Mouse (Mus musculus): ENCODE results near the gene Rab3gap2. TPM values are rescaled to one million over a fixed set of nuclear protein-coding genes. Genes with fewer than 3 reads are reported as not detected.
"Not testable (repeated sequence)": the region's sequence is repeated elsewhere in the genome, so short reads cannot be mapped to it uniquely, and the experiment has no call there.

The Rab3gap2 gene
- total and polyA plus RNA-seq, 3 experiments: 22.7 to 39.1 (median 24.0) TPM

- dilution Hi-C loops (cut with MboI; ENCODE audit: extremely low pct_ligation_motif_present, extremely low pct_unique_long_range_greater_than_20kb, low sequenced_read_pairs); H3K9me3 ChIP-seq (replicated peaks; ENCODE audit: low read length); H3K27me3 ChIP-seq (replicated peaks); H3K79me2 ChIP-seq (replicated peaks; ENCODE audit: control insufficient read depth, extremely low read depth, insufficient read depth, poor library complexity, severe bottlenecking); DNase-seq (ENCODE audit: extremely low read depth); in situ Hi-C loops (cut with MboI; ENCODE audit: low pct_ligation_motif_present, low pct_unique_long_range_greater_than_20kb, low sequenced_read_pairs); H3K27ac ChIP-seq (ENCODE audit: insufficient read depth, low read depth): not testable (repeated sequence)
- Histone ChIP-seq H3K36me3 (replicated peaks in 1 of 2; ENCODE audit: control insufficient read depth in 1 of 2, insufficient read depth in 1 of 2, low read length in 1 of 2) (peaks cover 33 to 44% of the 10 kb centered on the region in 2 experiments), H3K4me2 (ENCODE audit: insufficient read depth, low read depth, poor library complexity, severe bottlenecking) (peak overlapping the region; percentile 57), H3K4me1 (ENCODE audit: control insufficient read depth in 1 of 2, insufficient read depth in 2 of 2) (peaks cover 0 to 18% of the 10 kb centered on the region in 2 experiments; a peak in 3 of 4 replicates), H3K4me3 (replicated peaks in 1 of 3; ENCODE audit: low read depth in 2 of 3, low read length in 2 of 3, poor library complexity in 1 of 3) (peak overlapping the region; percentile 85 to 89 (median 89)), H3K9ac (ENCODE audit: insufficient read depth, low read depth) (peak overlapping the region; percentile 91)
- TF ChIP-seq CTCF (conservative IDR thresholded peaks at IDR 0.05 in 1 of 2, IDR thresholded peaks at IDR 0.05 in 1 of 2; ENCODE audit: low read depth in 2 of 2, low read length in 2 of 2) (peak in 1 of 2 experiments; percentile 18; a peak in 1 of 4 replicates), MYC (IDR thresholded peaks at IDR 0.05; ENCODE audit: low read depth, low read length) (peak; percentile 90), USF1 (IDR thresholded peaks at IDR 0.05; ENCODE audit: low read depth, low read length) (peak; percentile 11; the same call in 1 of the 2 replicates)
Observed at GRCm38 (mm10) chr1:185327754-185328345, 123.9 kb downstream of the Rab3gap2 start.

GRCm38 (mm10) chr1:185328721-185329610 lies 125.0 kb downstream of the Rab3gap2 start, which contains the start of gene Iars2:
Gene Iars2 (minus strand): TSS chr1:185329396.
- peaks cover 11% of the 10 kb centered on the region for H3K79me2 ChIP-seq (replicated peaks; ENCODE audit: control insufficient read depth, extremely low read depth, insufficient read depth, poor library complexity, severe bottlenecking)
- dilution Hi-C loops (cut with MboI; ENCODE audit: extremely low pct_ligation_motif_present, extremely low pct_unique_long_range_greater_than_20kb, low sequenced_read_pairs): no loop called here
- peak within 1 kb of the TSS; percentile 91 for H3K9ac ChIP-seq (ENCODE audit: insufficient read depth, low read depth)
- in situ Hi-C loops (cut with MboI; ENCODE audit: low pct_ligation_motif_present, low pct_unique_long_range_greater_than_20kb, low sequenced_read_pairs): no loop called here
- no peaks in the 10 kb centered on the region for H3K27me3 ChIP-seq (replicated peaks)
- H3K4me2 ChIP-seq (ENCODE audit: insufficient read depth, low read depth, poor library complexity, severe bottlenecking): peak within 1 kb of the TSS; percentile 57
- peak; percentile 85 for DNase-seq (ENCODE audit: extremely low read depth)
- H3K27ac ChIP-seq (ENCODE audit: insufficient read depth, low read depth): peak within 1 kb of the TSS; percentile 71
- peaks cover 0 to 29% of the 10 kb centered on the region in 2 experiments; a peak in 3 of 4 replicates for H3K4me1 ChIP-seq (ENCODE audit: control insufficient read depth in 1 of 2, insufficient read depth in 2 of 2)
- H3K4me3 ChIP-seq (replicated peaks in 1 of 3; ENCODE audit: low read depth in 2 of 3, low read length in 2 of 3, poor library complexity in 1 of 3): peak within 1 kb of the TSS; percentile 85 to 89 (median 89)
- no peaks in the 10 kb centered on the region for H3K9me3 ChIP-seq (replicated peaks; ENCODE audit: low read length)
- peaks cover 23 to 33% of the 10 kb centered on the region in 2 experiments for H3K36me3 ChIP-seq (replicated peaks in 1 of 2; ENCODE audit: control insufficient read depth in 1 of 2, insufficient read depth in 1 of 2, low read length in 1 of 2)
- TF ChIP-seq MYC (IDR thresholded peaks at IDR 0.05; ENCODE audit: low read depth, low read length): 0 out of 2 replicates have a peak, but pooled peaks have one; percentile 39
- peak; percentile 10; the same call in 1 of the 2 replicates for TF ChIP-seq MAX (IDR thresholded peaks at IDR 0.05; ENCODE audit: low read length)
- no peak for TF ChIP-seq POLR2AphosphoS2 (IDR thresholded peaks at IDR 0.05; ENCODE audit: low read depth, low read length)
- TF ChIP-seq MAFK (IDR thresholded peaks at IDR 0.05; ENCODE audit: insufficient replicate concordance, low read length): no peak
- TF ChIP-seq PAX5 (IDR thresholded peaks at IDR 0.05; ENCODE audit: low read length): no peak
- no peak for TF ChIP-seq ETS1 (conservative IDR thresholded peaks at IDR 0.05; ENCODE audit: low read depth, low read length)
- TF ChIP-seq CHD1 (IDR thresholded peaks at IDR 0.05; ENCODE audit: low read depth, low read length): no peak
- peak; percentile 70; the same call in 1 of the 2 replicates for TF ChIP-seq UBTF (IDR thresholded peaks at IDR 0.05; ENCODE audit: low read depth, low read length)
- no peak for TF ChIP-seq BHLHE40 (IDR thresholded peaks at IDR 0.05; ENCODE audit: low read depth, low read length)
- peak; percentile 86 for TF ChIP-seq NELFE (IDR thresholded peaks at IDR 0.05; ENCODE audit: low read depth, low read length)
- TF ChIP-seq HCFC1 (IDR thresholded peaks at IDR 0.05; ENCODE audit: low read depth, low read length): peak; percentile 77
- TF ChIP-seq ZC3H11A (IDR thresholded peaks at IDR 0.05; ENCODE audit: low read depth, low read length): no peak
- TF ChIP-seq MAZ (IDR thresholded peaks at IDR 0.05; ENCODE audit: low read depth, low read length): peak; percentile 56; the same call in 1 of the 2 replicates
- peak; percentile 94 for TF ChIP-seq POLR2A (IDR thresholded peaks at IDR 0.05; ENCODE audit: low read depth, low read length)
- TF ChIP-seq TBP (conservative IDR thresholded peaks at IDR 0.05; ENCODE audit: low read depth, low read length): peak; percentile 84
- TF ChIP-seq GABPA (IDR thresholded peaks at IDR 0.05; ENCODE audit: insufficient replicate concordance, low read depth, low read length): no peak
- no peak for TF ChIP-seq ZKSCAN1 (IDR thresholded peaks at IDR 0.05; ENCODE audit: borderline replicate concordance, low read depth, low read length)
- no peak for TF ChIP-seq JUN (IDR thresholded peaks at IDR 0.05; ENCODE audit: insufficient read depth, low read depth, low read length)
- no peak for TF ChIP-seq EP300 (IDR thresholded peaks at IDR 0.05; ENCODE audit: low read length)
- no peak for TF ChIP-seq USF1 (IDR thresholded peaks at IDR 0.05; ENCODE audit: low read depth, low read length)
- no peak for TF ChIP-seq E2F4 (IDR thresholded peaks at IDR 0.05; ENCODE audit: insufficient replicate concordance, low read depth, low read length)
- TF ChIP-seq IRF4 (IDR thresholded peaks at IDR 0.05; ENCODE audit: low read depth, low read length): no peak
- peak; percentile 74 for TF ChIP-seq ELF1 (IDR thresholded peaks at IDR 0.05; ENCODE audit: low read depth, low read length)
- peak; percentile 82 for TF ChIP-seq SIN3A (IDR thresholded peaks at IDR 0.05; ENCODE audit: low read length)
- TF ChIP-seq KAT2A (IDR thresholded peaks at IDR 0.05; ENCODE audit: insufficient replicate concordance, low read length): no peak
- TF ChIP-seq RAD21 (IDR thresholded peaks at IDR 0.05; ENCODE audit: low read depth, low read length): no peak
- no peak for TF ChIP-seq RCOR1 (conservative IDR thresholded peaks at IDR 0.05; ENCODE audit: low read depth, low read length)
- no peak for TF ChIP-seq USF2 (conservative IDR thresholded peaks at IDR 0.05; ENCODE audit: low read depth, low read length)
